Mouse (Mus musculus): ENCODE results near the gene Tbcb. TPM values are rescaled to one million over a fixed set of nuclear protein-coding genes. Genes with fewer than 3 reads are reported as not detected.
"Not testable (repeated sequence)": the region's sequence is repeated elsewhere in the genome, so short reads cannot be mapped to it uniquely, and the experiment has no call there.

The Tbcb gene
- polyA plus RNA-seq, 1 experiment from 2014 or later = 41.8 TPM

- peak overlapping the region; percentile 44 for H3K4me3 ChIP-seq (ENCODE audit: low read depth, low read length)
- peak overlapping the region; percentile 83 for H3K4me2 ChIP-seq (ENCODE audit: low read depth, low read length)
- no peaks in the 10 kb centered on the region for H3K27me3 ChIP-seq (ENCODE audit: insufficient read depth, low read length)
- TF ChIP-seq EP300 (IDR thresholded peaks at IDR 0.05; ENCODE audit: low read depth) = no peak
- no peak for TF ChIP-seq CTCF (IDR thresholded peaks at IDR 0.05; ENCODE audit: low read depth)
- no peaks in the 10 kb centered on the region for H3K9me3 ChIP-seq (ENCODE audit: low read length)
- ATAC-seq (peak; percentile 79), DNase-seq (peak; percentile 68)
- 3% methylated on average over 16 of the region's 16 CpGs for WGBS (ENCODE audit: insufficient replicate concordance)
- peaks cover 16% of the 10 kb centered on the region; the same call in 1 of the 2 replicates for H3K4me1 ChIP-seq (ENCODE audit: insufficient read depth)
- H3K36me3 ChIP-seq (replicated peaks; ENCODE audit: insufficient read depth, low read length) = no peaks in the 10 kb centered on the region
- peak overlapping the region; percentile 58 for H3K9ac ChIP-seq (replicated peaks)
- H3K27ac ChIP-seq (ENCODE audit: low read depth) = peak overlapping the region; percentile 77
Observed at GRCm38 (mm10) chr7:30219293-30220007, 12.6 kb downstream of the Tbcb start.

DNA sequence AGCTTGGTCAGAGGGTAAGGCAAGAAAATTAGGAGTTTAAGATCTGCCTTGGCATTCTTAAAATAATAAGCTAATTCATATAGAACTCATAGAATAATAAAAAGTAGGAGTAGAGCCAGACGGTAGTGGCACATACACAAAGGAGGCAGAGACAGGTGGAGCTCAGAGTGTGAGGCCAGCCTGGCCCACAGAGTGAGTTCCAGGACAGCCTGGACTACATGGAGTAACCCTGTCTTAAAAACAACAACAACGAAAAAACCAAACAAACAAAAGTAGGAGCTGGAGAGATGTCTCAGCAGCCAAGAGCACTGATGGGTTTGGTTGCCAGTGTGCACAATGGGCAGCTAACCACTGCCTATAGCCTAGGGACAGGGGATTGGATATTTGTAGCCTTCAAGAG, 14.8 kb downstream of the Tbcb start:
- no peaks in the 10 kb centered on the region for H3K36me3 ChIP-seq (replicated peaks; ENCODE audit: insufficient read depth, low read length)
- H3K4me2 ChIP-seq (ENCODE audit: low read depth, low read length) = no peak overlapping the region
- ATAC-seq (no peak), DNase-seq (no peak)
- no peak overlapping the region for H3K4me3 ChIP-seq (ENCODE audit: low read depth, low read length)
- no peak overlapping the region for H3K9ac ChIP-seq (replicated peaks)
- TF ChIP-seq EP300 (IDR thresholded peaks at IDR 0.05; ENCODE audit: low read depth) = no peak
- no peaks in the 10 kb centered on the region for H3K9me3 ChIP-seq (ENCODE audit: low read length)
- H3K4me1 ChIP-seq (ENCODE audit: insufficient read depth) = peaks cover 16% of the 10 kb centered on the region; the same call in 1 of the 2 replicates
- H3K27me3 ChIP-seq (ENCODE audit: insufficient read depth, low read length) = no peaks in the 10 kb centered on the region
- no peak overlapping the region for H3K27ac ChIP-seq (ENCODE audit: low read depth)
- WGBS (ENCODE audit: insufficient replicate concordance) = 73% methylated on average over 2 of the region's 2 CpGs

DNA sequence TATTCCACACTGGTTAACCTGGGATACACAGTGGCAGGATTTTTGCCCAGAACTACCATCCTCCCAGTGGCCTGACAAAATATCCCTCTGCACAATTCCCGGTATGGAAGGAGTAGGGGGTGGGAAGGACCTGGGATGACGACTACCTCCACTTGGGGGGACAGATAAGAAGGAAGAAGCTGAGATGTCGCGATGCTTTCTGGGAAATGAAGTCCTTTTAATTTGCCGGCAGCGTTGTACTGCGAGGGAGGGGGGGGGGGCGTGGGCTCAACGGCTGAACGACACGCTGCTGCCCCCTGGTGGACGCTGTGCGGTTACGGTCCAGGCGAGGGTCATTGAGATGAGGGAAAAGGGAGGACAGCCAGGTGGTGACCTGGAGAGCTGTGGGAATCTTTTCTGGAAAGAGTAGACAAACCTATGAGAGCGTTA, 15.3 kb downstream of the Tbcb start:
- H3K4me2 ChIP-seq (ENCODE audit: low read depth, low read length) = peak overlapping the region; percentile 52
- no peak overlapping the region for H3K4me3 ChIP-seq (ENCODE audit: low read depth, low read length)
- no peaks in the 10 kb centered on the region for H3K9me3 ChIP-seq (ENCODE audit: low read length)
- under 1% methylated on average over 16 of the region's 16 CpGs for WGBS (ENCODE audit: insufficient replicate concordance)
- H3K9ac ChIP-seq (replicated peaks) = no peak overlapping the region
- ATAC-seq = peak; percentile 57
- TF ChIP-seq EP300 (IDR thresholded peaks at IDR 0.05; ENCODE audit: low read depth) (no peak), CTCF (IDR thresholded peaks at IDR 0.05; ENCODE audit: low read depth) (peak; percentile 97)
- H3K27me3 ChIP-seq (ENCODE audit: insufficient read depth, low read length) = no peaks in the 10 kb centered on the region
- H3K4me1 ChIP-seq (ENCODE audit: insufficient read depth) = peaks cover 13% of the 10 kb centered on the region; the same call in 1 of the 2 replicates
- H3K27ac ChIP-seq (ENCODE audit: low read depth) = no peak overlapping the region
- DNase-seq = peak; percentile 91
- no peaks in the 10 kb centered on the region for H3K36me3 ChIP-seq (replicated peaks; ENCODE audit: insufficient read depth, low read length)

DNA sequence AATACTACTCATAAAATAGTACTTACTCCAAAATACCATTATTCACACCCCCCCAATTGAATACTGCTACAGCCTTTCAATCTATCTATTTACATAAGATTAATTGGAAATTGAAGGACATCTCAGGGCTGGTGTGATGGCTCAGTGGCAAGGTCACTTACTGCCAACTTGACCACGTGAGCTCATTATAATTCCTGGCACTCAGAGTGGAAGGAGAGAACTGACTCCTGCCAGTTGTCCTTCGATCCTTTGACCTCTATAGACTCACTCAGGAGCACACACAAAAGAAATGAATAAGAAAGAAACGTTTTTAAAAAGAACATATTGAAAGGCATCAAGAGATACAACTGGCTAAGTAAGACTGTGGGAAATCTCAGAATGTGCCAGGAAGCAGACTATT, 16.2 kb downstream of the Tbcb start:
- ATAC-seq (no peak), DNase-seq (no peak)
- H3K27ac ChIP-seq (ENCODE audit: low read depth) = no peak overlapping the region
- H3K9me3 ChIP-seq (ENCODE audit: low read length) = no peaks in the 10 kb centered on the region
- no peak overlapping the region for H3K9ac ChIP-seq (replicated peaks)
- TF ChIP-seq CTCF (IDR thresholded peaks at IDR 0.05; ENCODE audit: low read depth) = no peak
- TF ChIP-seq EP300 (IDR thresholded peaks at IDR 0.05; ENCODE audit: low read depth) = no peak
- H3K4me1 ChIP-seq (ENCODE audit: insufficient read depth) = peaks cover 13% of the 10 kb centered on the region; the same call in 1 of the 2 replicates
- no peaks in the 10 kb centered on the region for H3K36me3 ChIP-seq (replicated peaks; ENCODE audit: insufficient read depth, low read length)
- H3K4me3 ChIP-seq (ENCODE audit: low read depth, low read length) = no peak overlapping the region
- WGBS (ENCODE audit: insufficient replicate concordance) = 83% methylated on average over 3 of the region's 3 CpGs
- no peak overlapping the region for H3K4me2 ChIP-seq (ENCODE audit: low read depth, low read length)
- H3K27me3 ChIP-seq (ENCODE audit: insufficient read depth, low read length) = no peaks in the 10 kb centered on the region

DNA sequence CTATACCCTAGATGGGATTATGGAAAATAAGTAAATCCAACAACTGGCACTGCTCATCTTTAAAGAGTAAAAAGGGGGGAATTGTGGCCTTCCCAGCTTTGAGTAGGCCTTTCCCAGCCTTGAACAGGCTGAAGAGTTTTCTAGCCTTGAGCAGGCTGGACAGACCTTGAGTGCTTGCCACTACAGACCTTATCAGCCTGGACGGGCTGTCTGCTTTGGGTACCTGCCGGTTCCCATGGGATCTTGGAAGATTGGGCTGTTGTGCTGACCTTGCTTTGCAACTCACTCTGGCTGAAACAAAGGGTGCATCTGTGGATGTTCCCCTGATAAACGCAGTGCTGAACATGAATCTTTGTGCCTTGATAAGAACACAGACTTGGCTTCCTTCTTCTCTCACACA, 18.2 kb downstream of the Tbcb start:
- Histone ChIP-seq H3K27me3 (ENCODE audit: insufficient read depth, low read length) (no peaks in the 10 kb centered on the region), H3K36me3 (replicated peaks; ENCODE audit: insufficient read depth, low read length) (no peaks in the 10 kb centered on the region), H3K27ac (ENCODE audit: low read depth) (no peak overlapping the region), H3K9me3 (ENCODE audit: low read length) (no peaks in the 10 kb centered on the region), H3K4me2 (ENCODE audit: low read depth, low read length) (no peak overlapping the region), H3K9ac (replicated peaks) (no peak overlapping the region), H3K4me1 (ENCODE audit: insufficient read depth) (0 out of 2 replicates have a peak, but pooled peaks cover under 1% of the 10 kb centered on the region), H3K4me3 (ENCODE audit: low read depth, low read length) (no peak overlapping the region)
- DNase-seq (no peak), ATAC-seq (no peak)
- WGBS (ENCODE audit: insufficient replicate concordance) = 80% methylated on average over 3 of the region's 3 CpGs
- TF ChIP-seq CTCF (IDR thresholded peaks at IDR 0.05; ENCODE audit: low read depth) (no peak), EP300 (IDR thresholded peaks at IDR 0.05; ENCODE audit: low read depth) (no peak)

DNA sequence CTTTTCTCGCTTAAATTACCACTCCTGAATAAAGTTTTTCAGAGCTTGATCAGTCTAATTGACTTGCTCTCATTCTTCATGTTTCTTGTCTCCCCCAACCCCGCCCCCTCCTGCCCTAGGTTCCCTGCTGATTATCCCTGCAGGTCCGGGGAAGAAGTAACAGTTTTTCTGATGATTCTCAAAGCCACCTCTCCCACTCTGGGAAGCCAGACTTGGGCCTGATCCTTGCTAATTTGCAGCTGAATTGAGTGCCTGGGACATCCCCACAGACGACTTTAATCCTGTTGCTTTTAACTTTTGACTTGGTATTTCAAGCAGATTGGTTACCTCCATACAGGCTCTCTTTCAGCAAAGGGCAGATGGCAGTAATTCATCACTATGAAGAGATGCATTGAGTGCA, 21.0 kb downstream of the Tbcb start:
- DNase-seq = no peak
- Histone ChIP-seq H3K4me1 (ENCODE audit: insufficient read depth) (no peaks in the 10 kb centered on the region), H3K9ac (replicated peaks) (no peak overlapping the region), H3K9me3 (ENCODE audit: low read length) (no peaks in the 10 kb centered on the region), H3K27ac (ENCODE audit: low read depth) (no peak overlapping the region), H3K36me3 (replicated peaks; ENCODE audit: insufficient read depth, low read length) (no peaks in the 10 kb centered on the region), H3K4me3 (ENCODE audit: low read depth, low read length) (no peak overlapping the region), H3K27me3 (ENCODE audit: insufficient read depth, low read length) (no peaks in the 10 kb centered on the region), H3K4me2 (ENCODE audit: low read depth, low read length) (no peak overlapping the region)
- ATAC-seq = no peak
- 45% methylated on average over 4 of the region's 4 CpGs for WGBS (ENCODE audit: insufficient replicate concordance)
- TF ChIP-seq EP300 (IDR thresholded peaks at IDR 0.05; ENCODE audit: low read depth) (no peak), CTCF (IDR thresholded peaks at IDR 0.05; ENCODE audit: low read depth) (no peak)

DNA sequence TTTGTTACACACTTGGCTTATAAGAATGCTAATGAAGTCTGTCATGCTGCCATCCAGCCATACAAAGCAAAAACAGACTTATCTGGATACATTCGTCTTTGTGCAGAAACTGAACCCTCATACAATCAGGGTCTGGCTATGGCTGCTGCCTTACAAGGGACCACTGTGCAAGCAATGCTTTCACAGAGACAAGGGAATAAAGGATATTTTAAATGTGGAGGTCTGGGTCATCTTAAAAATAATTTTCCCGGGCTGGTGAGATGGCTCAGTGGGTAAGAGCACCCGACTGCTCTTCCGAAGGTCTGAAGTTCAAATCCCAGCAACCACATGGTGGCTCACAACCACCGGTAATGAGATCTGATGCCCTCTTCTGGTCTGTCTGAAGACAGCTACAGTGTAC, 25.7 kb downstream of the Tbcb start:
- DNase-seq; H3K4me1 ChIP-seq (ENCODE audit: insufficient read depth); H3K9me3 ChIP-seq (ENCODE audit: low read length); H3K36me3 ChIP-seq (replicated peaks; ENCODE audit: insufficient read depth, low read length); H3K27ac ChIP-seq (ENCODE audit: low read depth); H3K4me2 ChIP-seq (ENCODE audit: low read depth, low read length); H3K27me3 ChIP-seq (ENCODE audit: insufficient read depth, low read length); H3K4me3 ChIP-seq (ENCODE audit: low read depth, low read length); ATAC-seq; H3K9ac ChIP-seq (replicated peaks): not testable (repeated sequence)
- 41% methylated on average over 5 of the region's 5 CpGs for WGBS (ENCODE audit: insufficient replicate concordance)
